Mouse (Mus musculus) liver, embryonic 14.5 days (tissue): ENCODE results near the gene Ankrd36. TPM values are rescaled to one million over a fixed set of nuclear protein-coding genes. Genes with fewer than 3 reads are reported as not detected.

Source experiments
- ATAC-seq: fragments of 200-750 bp; cut with Nextera tagmentation; 2 replicates; pipeline ENCODE4 v1.8.0; 2017; ENCODE audit warnings: moderate number of reproducible peaks, mild to moderate bottlenecking, moderate library complexity; ENCODE audit not compliant: insufficient read depth
- DNase-seq, 3 experiments: peaks; one replicate each; pipeline ENCODE4 v3.0.0-alpha.2; 2012 to 2013; ENCODE audit warnings: low read depth in 3 of 3, low spot score in 3 of 3
- H3K27ac ChIP-seq: fragments of 300-500 bp; sonication (generic); 2 replicates; pipeline ENCODE4 v1.5.1; 2014; ENCODE audit warnings: moderate library complexity, mild to moderate bottlenecking, control low read depth, inconsistent platforms
- H3K27me3 ChIP-seq: fragments of 300-500 bp; sonication (generic); 2 replicates; pipeline ENCODE4 v1.6.1; 2014; ENCODE audit warnings: mild to moderate bottlenecking, low read length, moderate library complexity; ENCODE audit not compliant: control insufficient read depth, insufficient read depth
- H3K36me3 ChIP-seq: fragments of 300-500 bp; sonication (generic); replicated peaks from 2 replicates; pipeline ENCODE4 v1.6.1; 2014; ENCODE audit warnings: low read depth; ENCODE audit not compliant: control insufficient read depth, insufficient read depth
- H3K4me1 ChIP-seq, 2 experiments: fragments of 200-500 bp in 1 of 2; fragments of 300-500 bp in 1 of 2; sonication (generic) in 1 of 2; replicated peaks; 2 replicates each; pipeline ENCODE4 v1.6.1; 2012 to 2014; ENCODE audit warnings: antibody characterized with exemption in 1 of 2, inconsistent platforms in 1 of 2, low read length in 1 of 2; ENCODE audit not compliant: control insufficient read depth in 2 of 2, insufficient read depth in 2 of 2
- H3K4me2 ChIP-seq: fragments of 300-500 bp; sonication (generic); 2 replicates; pipeline ENCODE4 v1.6.1; 2014; ENCODE audit warnings: low read depth, mild to moderate bottlenecking, control low read depth, moderate library complexity
- H3K4me3 ChIP-seq, 2 experiments: fragments of 200-500 bp in 1 of 2; fragments of 300-500 bp in 1 of 2; sonication (generic) in 1 of 2; 2 replicates each; pipeline ENCODE4 v1.5.1; 2012 to 2014; ENCODE audit warnings: low read depth in 2 of 2, low read length in 2 of 2, mild to moderate bottlenecking in 2 of 2, control low read depth in 1 of 2, inconsistent platforms in 1 of 2, moderate library complexity in 1 of 2; ENCODE audit not compliant: insufficient read depth in 1 of 2
- H3K9ac ChIP-seq: fragments of 300-500 bp; sonication (generic); replicated peaks from 2 replicates; pipeline ENCODE4 v1.6.1; 2014; ENCODE audit warnings: mild to moderate bottlenecking, control low read depth, moderate library complexity
- H3K9me3 ChIP-seq: fragments of 300-500 bp; sonication (generic); 2 replicates; pipeline ENCODE4 v1.6.1; 2016; ENCODE audit warnings: low read length, mixed read lengths; ENCODE audit not compliant: control insufficient read depth
- CTCF ChIP-seq: IDR thresholded peaks from 2 replicates; pipeline ENCODE4 v1.5.1; 2016; ENCODE audit warnings: antibody characterized with exemption, low read depth, control low read depth
- EP300 ChIP-seq: IDR thresholded peaks from 2 replicates; pipeline ENCODE4 v1.6.1; 2016; ENCODE audit warnings: antibody characterized with exemption, low read depth
- WGBS: fragments of 180-500 bp; shearing (Covaris S2); extraction: QIAGEN DNeasy Blood & Tissue Kit; methylation state at CpG from one replicate; pipeline ENCODE4 v1.1.7; 2014; ENCODE audit not compliant: insufficient replicate concordance; 5-methylcytosine and 5-hydroxymethylcytosine counted together
- polyA plus RNA-seq, 2 experiments: library from polyadenylated mRNA; depleted of rRNA in 1 of 2; stranded (reverse) in 1 of 2; unstranded in 1 of 2; fragments of >200 nt; fragmentation: Nextera tagmentation in 1 of 2; extraction: Ambion mirVana in 1 of 2; gene quantifications; 2 replicates each; pipeline versions ENCODE4 v1.2.1 to v1.2.3; 2012 to 2014

Gene Ankrd36
- polyA plus RNA-seq, 2 experiments = 0.66 to 1.2 TPM

- peaks cover 31% of the 10 kb centered on the region for H3K36me3 ChIP-seq
- no peak for DNase-seq
Observed at GRCm38 (mm10) chr11:5716938-5717705, 147.6 kb downstream of the Ankrd36 start.

GRCm38 (mm10) chr11:5718611-5719354, 149.3 kb downstream of the Ankrd36 start:
- no peak for DNase-seq
- no peaks in the 10 kb centered on the region for H3K9me3 ChIP-seq
- TF ChIP-seq CTCF (no peak), EP300 (no peak)
- H3K27me3 ChIP-seq = no peaks in the 10 kb centered on the region
- peaks cover 37% of the 10 kb centered on the region for H3K36me3 ChIP-seq
- H3K4me2 ChIP-seq = no peak overlapping the region
- H3K9ac ChIP-seq = no peak overlapping the region
- no peak overlapping the region for H3K4me3 ChIP-seq
- no peak overlapping the region for H3K27ac ChIP-seq
- no peaks in the 10 kb centered on the region for H3K4me1 ChIP-seq
- no peak for ATAC-seq
- WGBS = 84% methylated on average over 12 of the region's 12 CpGs

More at GRCm38 (mm10) chr11:5716938-5717705, 147.6 kb downstream of the Ankrd36 start:
- H3K9me3 ChIP-seq = no peaks in the 10 kb centered on the region
- no peak overlapping the region for H3K9ac ChIP-seq
- 87% methylated on average over 34 of the region's 34 CpGs for WGBS
- H3K4me1 ChIP-seq = no peaks in the 10 kb centered on the region
- H3K27me3 ChIP-seq = no peaks in the 10 kb centered on the region
- no peak overlapping the region for H3K27ac ChIP-seq
- no peak overlapping the region for H3K4me3 ChIP-seq
- ATAC-seq = no peak
- TF ChIP-seq CTCF (no peak), EP300 (no peak)
- H3K4me2 ChIP-seq = no peak overlapping the region

GRCm38 (mm10) chr11:5729582-5729981, 160.1 kb downstream of the Ankrd36 start:
- WGBS = 69% methylated on average over 9 of the region's 9 CpGs
- no peak overlapping the region for H3K27ac ChIP-seq
- ATAC-seq = no peak
- TF ChIP-seq CTCF (no peak), EP300 (no peak)
- H3K4me1 ChIP-seq = peaks cover 0 to 4% of the 10 kb centered on the region in 2 experiments; a peak in 2 of 4 replicates
- no peaks in the 10 kb centered on the region for H3K9me3 ChIP-seq
- H3K4me2 ChIP-seq = no peak overlapping the region
- no peaks in the 10 kb centered on the region for H3K36me3 ChIP-seq
- no peak for DNase-seq
- H3K27me3 ChIP-seq = no peaks in the 10 kb centered on the region
- H3K4me3 ChIP-seq = no peak overlapping the region
- no peak overlapping the region for H3K9ac ChIP-seq

- Histone ChIP-seq H3K4me1 (peaks cover 0 to 4% of the 10 kb centered on the region in 2 experiments; a peak in 2 of 4 replicates), H3K9me3 (no peaks in the 10 kb centered on the region), H3K9ac (no peak overlapping the region), H3K36me3 (no peaks in the 10 kb centered on the region), H3K4me3 (no peak overlapping the region), H3K27me3 (no peaks in the 10 kb centered on the region), H3K4me2 (no peak overlapping the region), H3K27ac (no peak overlapping the region)
- no peak for DNase-seq
- no peak for ATAC-seq
- WGBS = 69% methylated on average over 5 of the region's 5 CpGs
- TF ChIP-seq CTCF = no peak
- TF ChIP-seq EP300 = no peak
Observed at GRCm38 (mm10) chr11:5732401-5732800, 162.9 kb downstream of the Ankrd36 start.

DNA sequence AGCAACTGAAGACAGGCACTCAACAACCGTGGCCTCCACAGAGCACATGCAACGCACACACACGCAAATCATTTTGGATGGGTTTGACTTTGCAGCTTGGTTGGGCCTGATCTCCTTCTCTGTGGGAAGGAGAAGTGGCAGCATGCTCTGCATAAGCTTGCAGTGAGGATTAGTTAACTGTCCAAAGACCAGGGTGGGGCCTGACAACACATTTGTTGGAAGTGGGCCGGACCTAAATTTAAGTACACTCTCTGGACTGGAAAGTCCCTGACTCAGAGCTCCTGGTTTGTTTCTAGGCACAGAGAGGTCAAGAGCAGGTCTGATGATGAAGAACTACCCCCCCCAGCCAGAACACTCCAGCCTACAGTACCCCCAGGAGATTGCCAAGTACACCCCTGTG, 164.8 kb downstream of the Ankrd36 start:
- Histone ChIP-seq H3K27me3 (no peaks in the 10 kb centered on the region), H3K4me1 (no peaks in the 10 kb centered on the region), H3K9me3 (no peaks in the 10 kb centered on the region), H3K36me3 (no peaks in the 10 kb centered on the region), H3K9ac (no peak overlapping the region), H3K4me2 (no peak overlapping the region), H3K27ac (no peak overlapping the region), H3K4me3 (no peak overlapping the region)
- ATAC-seq (no peak), DNase-seq (no peak)
- no peak for TF ChIP-seq CTCF
- TF ChIP-seq EP300 = no peak
- whole genome bisulfite sequencing = 88% methylated on average over 4 of the region's 4 CpGs
